Mouse (Mus musculus) cerebral cortex, adult 2 months (tissue): Measurements from ENCODE around the gene Kat14.

ENCODE experiments used
- WGBS: fragments of 180-500 bp; shearing (Covaris S2); methylation state at CpG from one replicate; pipeline ENCODE4 v1.1.7; 2018; 5-methylcytosine and 5-hydroxymethylcytosine counted together

The Kat14 gene

GRCm38 (mm10) chr2:144381741-144382140 is 13.0 kb downstream of the Kat14 start:
- 82% methylated on average over 4 of the region's 4 CpGs for WGBS

GRCm38 (mm10) chr2:144382624-144383138 is 13.9 kb downstream of the Kat14 start:
- WGBS = 88% methylated on average over 7 of the region's 7 CpGs

DNA sequence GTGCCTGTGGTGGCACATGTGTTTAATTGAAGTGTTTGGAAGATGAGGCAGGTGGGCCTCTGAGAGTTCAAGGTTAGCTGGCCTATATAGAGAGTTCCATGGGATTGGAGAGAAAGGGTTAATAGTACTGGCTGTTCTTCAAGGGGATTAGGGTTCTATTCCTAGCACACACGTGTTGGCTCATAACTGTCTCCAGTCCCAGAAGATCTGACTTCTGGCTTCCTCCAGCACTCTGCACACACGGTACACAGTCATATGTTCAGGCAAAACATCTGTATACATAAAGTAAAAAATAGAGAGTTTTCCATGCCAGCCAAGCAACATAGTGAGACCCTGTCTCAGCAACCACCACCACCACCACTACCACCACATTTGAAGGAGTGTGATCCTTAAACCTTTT is 17.5 kb downstream of the Kat14 start:
- WGBS = 46% methylated on average over 2 of the region's 2 CpGs

DNA sequence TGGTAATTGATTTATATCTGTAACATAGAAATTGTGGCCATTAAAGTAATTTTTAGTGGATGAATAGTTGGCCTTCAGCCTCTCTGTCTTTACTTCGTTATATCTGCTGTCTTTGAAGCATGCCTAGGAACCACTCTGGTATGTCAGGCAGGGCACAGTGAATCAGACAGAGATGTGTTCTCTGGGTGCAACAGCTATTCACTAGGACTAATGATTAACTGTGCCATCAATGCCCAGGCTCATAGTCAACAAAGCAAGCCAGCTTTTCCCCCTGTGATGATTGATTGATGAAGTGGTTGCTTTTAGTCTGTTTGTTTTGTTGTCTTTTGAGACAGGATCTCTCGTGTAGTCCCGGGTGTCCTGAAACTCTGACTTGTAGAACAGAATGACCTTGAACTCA is 19.6 kb downstream of the Kat14 start:
- WGBS = 78% methylated on average over 3 of the region's 3 CpGs

DNA sequence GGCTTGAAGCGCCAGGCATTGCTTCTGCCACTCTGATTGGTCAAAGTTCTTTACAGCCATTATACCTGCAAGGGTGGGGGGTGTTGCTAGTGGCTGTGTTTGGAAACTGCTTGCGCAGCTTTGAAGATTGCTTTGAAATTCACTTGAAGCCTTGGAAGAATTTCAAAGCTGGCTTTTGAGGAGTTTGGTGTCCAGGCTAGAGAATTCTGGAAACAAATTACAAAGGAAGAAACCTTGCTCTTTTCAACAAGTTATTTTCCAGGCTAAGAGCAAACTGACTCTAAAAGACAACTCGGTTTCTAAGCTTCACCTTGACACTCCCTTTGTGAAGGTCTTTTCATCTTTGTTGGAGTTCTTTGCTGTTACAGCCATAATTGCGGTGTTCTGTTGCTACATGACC is 30.7 kb downstream of the Kat14 start:
- 83% methylated on average over 4 of the region's 4 CpGs for WGBS

DNA sequence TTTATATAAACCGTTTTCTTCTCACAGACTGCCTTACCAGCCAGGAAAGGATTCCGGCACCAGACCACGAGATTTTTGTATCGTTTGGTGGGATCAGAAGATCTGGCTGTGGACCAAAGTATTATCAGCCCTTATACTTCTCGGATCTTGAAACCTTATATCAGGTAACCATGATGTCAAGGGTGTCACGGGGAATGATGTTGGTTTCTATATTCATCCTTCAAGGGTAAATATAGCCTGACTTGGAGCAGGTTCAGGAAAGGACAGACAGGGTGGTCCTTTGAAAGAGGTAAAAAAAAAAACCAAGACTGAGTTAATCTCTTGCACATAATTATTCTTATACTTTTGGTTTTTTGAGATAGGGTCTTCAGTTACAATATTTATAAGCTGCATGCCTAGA is 31.9 kb downstream of the Kat14 start:
- 81% methylated on average over 6 of the region's 6 CpGs for WGBS

- WGBS = 87% methylated on average over 4 of the region's 4 CpGs
Measured at GRCm38 (mm10) chr2:144409037-144409436, 40.3 kb downstream of the Kat14 start.

DNA sequence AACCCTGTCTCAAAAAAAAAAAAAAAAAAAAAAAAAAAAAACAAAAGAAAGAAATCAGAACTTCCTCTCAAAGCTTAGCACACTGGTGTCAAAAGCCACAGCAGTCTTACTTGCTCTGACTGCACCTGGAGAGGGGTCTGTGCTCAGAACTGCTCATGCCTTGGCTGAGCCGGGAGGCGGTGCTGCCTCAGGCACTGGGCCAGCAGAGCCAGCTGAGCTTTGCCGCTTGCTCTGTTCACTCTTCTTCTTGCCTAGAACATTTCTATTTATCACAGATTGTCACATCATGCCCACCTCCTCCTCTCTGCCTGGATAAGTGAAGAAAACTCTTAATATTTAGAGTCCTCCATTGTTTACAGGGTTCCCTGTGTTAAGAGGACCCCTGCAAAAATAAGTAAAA is 41.8 kb downstream of the Kat14 start:
- 8% methylated on average over 3 of the region's 3 CpGs for WGBS

GRCm38 (mm10) chr2:144414646-144415045 is 45.9 kb downstream of the Kat14 start:
- 64% methylated on average over 1 of the region's 1 CpGs for WGBS

DNA sequence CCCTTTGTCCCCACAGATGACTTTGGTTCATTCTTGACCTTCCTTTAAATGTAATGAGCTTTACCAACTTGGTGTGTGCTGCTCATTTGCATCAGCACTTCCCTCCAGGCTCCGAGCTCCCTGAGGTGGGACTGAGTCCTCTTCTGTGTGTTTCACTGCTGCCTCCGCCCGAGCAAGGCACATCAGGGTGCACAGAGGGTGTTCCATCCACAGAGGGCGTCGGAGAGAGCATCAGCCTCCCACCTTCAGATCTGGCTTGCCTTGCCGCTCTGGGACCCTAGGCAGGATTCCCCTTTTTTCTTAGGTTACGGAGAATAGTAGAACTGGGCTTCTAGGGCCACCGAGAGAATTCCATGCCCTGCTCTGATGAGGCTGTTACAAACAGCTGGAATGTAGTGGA is 48.1 kb downstream of the Kat14 start:
- 72% methylated on average over 8 of the region's 8 CpGs for WGBS

- WGBS = 66% methylated on average over 2 of the region's 2 CpGs
Measured at GRCm38 (mm10) chr2:144418062-144418461, 49.3 kb downstream of the Kat14 start.

DNA sequence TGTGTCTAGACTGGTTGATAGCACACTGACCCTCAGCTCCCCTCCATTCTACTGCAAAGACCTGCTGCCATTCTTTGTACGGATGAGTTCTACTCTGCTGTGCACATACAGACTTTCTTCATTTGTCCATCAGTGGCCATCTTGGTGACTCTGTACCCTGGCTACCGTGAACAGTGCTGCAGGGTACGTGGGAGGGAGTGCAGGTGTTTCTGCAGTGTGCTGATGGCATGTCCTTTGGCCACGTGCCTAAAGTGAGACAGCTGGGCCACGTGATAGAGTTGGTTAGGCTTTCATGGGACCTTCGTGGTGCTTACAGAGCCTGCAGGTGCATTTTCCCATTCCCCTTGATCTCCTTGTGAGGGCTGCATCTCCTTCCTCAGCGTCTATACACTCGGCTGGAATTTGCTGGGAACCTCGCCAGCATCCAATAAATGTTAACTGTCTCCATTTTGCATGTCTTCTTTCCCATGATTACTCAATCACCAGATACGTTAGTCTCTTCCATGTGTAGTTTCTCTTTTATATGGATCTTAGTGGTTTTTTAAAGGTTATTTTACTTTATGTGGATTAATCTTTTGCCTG is 53.4 kb downstream of the Kat14 start:
- WGBS = 61% methylated on average over 10 of the region's 10 CpGs

- 63% methylated on average over 1 of the region's 1 CpGs for WGBS
Measured at GRCm38 (mm10) chr2:144425761-144426160, 57.0 kb downstream of the Kat14 start.

- 67% methylated on average over 5 of the region's 5 CpGs for WGBS
Measured at GRCm38 (mm10) chr2:144427852-144428251, 59.1 kb downstream of the Kat14 start.

DNA sequence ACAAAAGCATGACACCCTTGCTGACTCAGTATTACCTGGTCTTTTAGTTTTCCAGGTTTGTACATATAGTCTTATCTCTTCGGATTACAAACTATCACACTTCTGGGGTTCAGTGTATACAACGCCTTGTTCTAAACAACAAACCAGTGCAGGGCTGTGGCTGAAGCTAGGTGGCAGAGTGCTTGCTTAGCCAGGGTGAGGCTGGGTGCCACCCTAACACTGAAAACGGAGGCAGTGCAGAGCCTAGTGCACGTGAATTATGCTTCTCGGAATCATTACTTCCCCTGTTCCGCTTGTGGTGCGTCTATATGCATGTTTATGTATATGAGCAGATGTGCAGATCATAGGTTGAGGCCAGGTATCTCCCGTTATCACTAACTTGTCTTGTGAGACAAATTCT is 59.9 kb downstream of the Kat14 start:
- 82% methylated on average over 8 of the region's 8 CpGs for WGBS

DNA sequence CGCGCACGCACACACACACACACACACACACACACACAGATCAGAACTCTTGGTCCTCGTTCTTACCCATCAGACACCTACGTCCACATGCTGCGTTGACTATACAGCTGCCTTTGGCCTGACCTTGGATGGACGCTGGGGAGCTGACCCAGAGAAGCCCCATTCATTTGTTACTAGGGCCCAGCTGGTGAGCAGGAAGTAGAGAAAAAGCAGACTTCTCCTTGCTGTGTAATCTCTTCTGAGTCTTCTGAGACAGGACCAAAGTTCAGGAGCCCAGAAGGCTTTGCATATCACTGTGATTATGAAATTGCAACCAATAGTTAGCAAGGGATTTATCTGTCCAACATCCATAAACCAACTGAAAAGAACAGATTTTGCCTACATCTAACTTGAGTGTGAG is 60.4 kb downstream of the Kat14 start:
- WGBS = 83% methylated on average over 7 of the region's 7 CpGs

DNA sequence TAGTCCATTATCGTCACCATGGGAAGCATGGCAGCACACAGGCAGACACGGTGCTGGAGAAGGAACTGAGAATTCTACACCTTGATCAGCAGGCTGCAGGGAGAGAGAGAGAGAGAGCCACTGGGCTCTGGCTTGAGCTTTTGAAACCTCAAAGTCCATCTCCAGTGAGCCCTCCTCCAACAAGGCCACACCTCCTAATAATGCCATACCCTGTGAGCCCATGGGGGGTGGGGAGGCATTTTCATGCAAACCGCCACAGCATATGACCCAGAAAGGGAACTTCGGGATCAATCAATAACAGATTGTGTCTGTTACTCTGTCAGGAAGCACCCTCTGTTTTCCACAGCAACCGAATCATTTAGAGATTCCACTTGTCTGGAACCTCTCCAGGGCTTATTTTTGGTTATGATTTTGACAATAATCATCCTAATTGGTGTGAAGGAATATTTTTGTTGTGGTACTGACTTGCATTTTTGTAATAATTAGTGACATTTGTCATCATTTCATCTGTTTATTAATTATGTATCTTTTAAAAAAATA is 62.6 kb downstream of the Kat14 start:
- WGBS = 71% methylated on average over 5 of the region's 5 CpGs

- WGBS = 52% methylated on average over 10 of the region's 10 CpGs
Measured at GRCm38 (mm10) chr2:144435679-144436078, 66.9 kb downstream of the Kat14 start.

DNA sequence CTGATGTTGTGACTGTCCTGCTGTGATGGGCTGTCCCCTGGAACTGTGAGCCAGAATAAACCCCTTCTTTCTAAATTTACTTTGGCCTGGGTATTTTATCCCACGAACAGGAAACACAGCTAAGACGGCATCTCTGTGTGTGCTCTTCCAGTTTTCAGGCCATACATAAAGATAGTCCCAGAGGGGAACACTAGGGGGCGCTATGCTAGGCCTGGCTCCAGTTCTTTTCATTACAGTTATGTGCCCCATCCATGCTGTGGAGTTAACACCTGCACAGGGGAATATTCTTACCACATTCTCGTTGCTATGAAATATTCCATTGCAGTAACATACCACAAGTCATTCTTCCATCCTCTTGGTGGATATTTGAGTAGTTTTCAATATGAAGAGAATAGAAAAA is 69.6 kb downstream of the Kat14 start:
- WGBS = 56% methylated on average over 4 of the region's 4 CpGs

GRCm38 (mm10) chr2:144439191-144439700 is 70.5 kb downstream of the Kat14 start:
- 70% methylated on average over 3 of the region's 3 CpGs for WGBS

GRCm38 (mm10) chr2:144441386-144441915 is 72.7 kb downstream of the Kat14 start:
- 35% methylated on average over 11 of the region's 11 CpGs for WGBS

- 72% methylated on average over 7 of the region's 7 CpGs for WGBS
Measured at GRCm38 (mm10) chr2:144446360-144446999, 77.7 kb downstream of the Kat14 start.

- 72% methylated on average over 2 of the region's 2 CpGs for WGBS
Measured at GRCm38 (mm10) chr2:144450378-144450777, 81.6 kb downstream of the Kat14 start.
